Comparison of ENCODE assay signal across 8 mouse cellular contexts in the genomic region with DNA sequence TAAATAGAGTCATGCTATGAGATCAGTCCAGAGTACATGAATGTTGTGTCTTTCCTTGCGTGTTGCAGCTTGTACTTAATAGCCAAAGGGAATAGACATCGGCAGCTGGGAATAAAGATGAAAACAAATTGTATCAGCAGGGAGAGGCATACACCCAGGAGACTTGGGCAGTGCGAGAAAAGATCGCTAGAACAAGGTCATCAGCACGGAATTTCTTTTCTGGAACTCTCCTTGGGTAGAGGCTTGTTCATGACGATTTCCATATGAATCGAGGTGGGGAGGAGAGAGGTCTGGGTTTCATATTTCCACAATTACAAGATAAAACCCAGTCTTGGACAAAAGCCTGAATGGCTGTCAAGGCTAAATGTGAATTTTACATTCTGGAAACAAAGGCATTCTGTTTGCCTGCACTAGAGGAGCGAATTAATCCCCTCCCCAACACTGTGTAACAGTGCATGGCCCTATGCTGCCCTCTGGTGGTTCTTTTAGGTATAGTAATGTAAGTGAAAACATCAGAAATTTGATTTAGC.
DNase-seq lines count a peak whose midpoint lies in the region; ATAC-seq and TF ChIP-seq lines count a peak whose summit lies in the region.

No protein-coding gene starts in this region.

- H3K9ac ChIP-seq in ES-E14 (ENCODE audit: insufficient read depth, low read depth, low read length, poor library complexity, severe bottlenecking): no peak overlapping the region
- 0 out of 2 replicates have a peak overlapping the region, but pooled peaks have one; percentile 2 for H3K9ac ChIP-seq in forebrain, postnatal 0 days
- no peak overlapping the region for H3K9ac ChIP-seq in limb, embryonic 11.5 days (ENCODE audit: low read length)

- H3ac ChIP-seq in myocyte (ENCODE audit: control insufficient read depth, insufficient read length): no peak overlapping the region

- H3K27ac ChIP-seq in ES-E14 (ENCODE audit: insufficient read depth, low read depth, low read length, poor library complexity, severe bottlenecking): no peak overlapping the region
- H3K27ac ChIP-seq in cerebellum, adult 2 months (ENCODE audit: insufficient read depth, low read length): peak overlapping the region; percentile 48; the same call in 1 of the 2 replicates
- H3K27ac ChIP-seq in forebrain, postnatal 0 days (ENCODE audit: low read depth, low read length): peak overlapping the region; percentile 60
- H3K27ac ChIP-seq in limb, embryonic 11.5 days (replicated peaks; ENCODE audit: low read depth, low read length): no peak overlapping the region

- WGBS in cerebellum, adult 2 months: 10% methylated on average over 8 of the region's 8 CpGs
- 14% methylated on average over 8 of the region's 8 CpGs for WGBS in forebrain, postnatal 0 days
- WGBS in limb, embryonic 11.5 days: 50% methylated on average over 8 of the region's 8 CpGs

- no peak for TF ChIP-seq POLR2A in cerebellum, adult 2 months (IDR thresholded peaks at IDR 0.05; ENCODE audit: borderline replicate concordance, insufficient read depth, low read length)
- TF ChIP-seq POLR2A in myocyte (IDR thresholded peaks at IDR 0.05; ENCODE audit: insufficient read length, low read depth): no peak

- peak overlapping the region; percentile 33 for H3K4me2 ChIP-seq in forebrain, postnatal 0 days (ENCODE audit: low read depth)
- H3K4me2 ChIP-seq in limb, embryonic 11.5 days (ENCODE audit: low read depth, severe bottlenecking): no peak overlapping the region
- peak overlapping the region; percentile 61 for H3K4me2 ChIP-seq in myocyte (ENCODE audit: low read depth)

- TF ChIP-seq CTCF in cerebellum, adult 2 months (IDR thresholded peaks at IDR 0.05; ENCODE audit: borderline replicate concordance, insufficient read depth, low read depth, low read length): peak; percentile 76
- TF ChIP-seq CTCF in forebrain, postnatal 0 days (IDR thresholded peaks at IDR 0.05; ENCODE audit: low read depth): peak; percentile 98

- DNase-seq in 416B (ENCODE audit: low read depth) (peak; percentile 56), ES-E14 (ENCODE audit: low read depth, low spot score) (peak; percentile 68)
- DNase-seq in cerebellum, adult 2 months: peak; percentile 51 to 80
- DNase-seq in forebrain, postnatal 0 days: peak; percentile 89
- peak; percentile 56 for DNase-seq in induced T-regulatory cell, adult 2 months (ENCODE audit: low read depth)
- peak; percentile 53 for DNase-seq in limb, embryonic 11.5 days (ENCODE audit: low spot score)

- H3K79me2 ChIP-seq in myocyte (ENCODE audit: control insufficient read depth, insufficient read depth): no peaks in the 10 kb centered on the region

- H3K27me3 ChIP-seq in cerebellum, adult 2 months (ENCODE audit: control insufficient read depth, insufficient read depth, low read length): no peaks in the 10 kb centered on the region
- no peaks in the 10 kb centered on the region for H3K27me3 ChIP-seq in forebrain, postnatal 0 days (ENCODE audit: insufficient read depth, low read length)
- no peaks in the 10 kb centered on the region for H3K27me3 ChIP-seq in limb, embryonic 11.5 days (ENCODE audit: control insufficient read depth, insufficient read depth, low read length)
- H3K27me3 ChIP-seq in myocyte (ENCODE audit: control insufficient read depth, insufficient read depth, insufficient read length): no peaks in the 10 kb centered on the region

- H3K4me3 ChIP-seq in ES-E14 (ENCODE audit: insufficient read depth in 1 of 2, low read depth in 1 of 2, low read length in 2 of 2, poor library complexity in 1 of 2, severe bottlenecking in 1 of 2) (no peak overlapping the region), myocyte (no peak overlapping the region)
- no peak overlapping the region for H3K4me3 ChIP-seq in cerebellum, adult 2 months (replicated peaks; ENCODE audit: insufficient read depth, low read depth, low read length)
- H3K4me3 ChIP-seq in forebrain, postnatal 0 days (ENCODE audit: low read depth, low read length): 0 out of 2 replicates have a peak overlapping the region, but pooled peaks have one; percentile 9
- H3K4me3 ChIP-seq in limb, embryonic 11.5 days (ENCODE audit: low read depth, low read length): no peak overlapping the region

- in situ Hi-C loops in ES-E14 (cut with MboI; ENCODE audit: low sequenced_read_pairs in 2 of 2, unreplicated experiment in 2 of 2): no loop called here

- H3K36me3 ChIP-seq in ES-E14 (ENCODE audit: control insufficient read depth, insufficient read depth, low read length, poor library complexity, severe bottlenecking): no peaks in the 10 kb centered on the region
- H3K36me3 ChIP-seq in forebrain, postnatal 0 days (ENCODE audit: insufficient read depth): peaks cover 4% of the 10 kb centered on the region; the same call in 1 of the 2 replicates
- no peaks in the 10 kb centered on the region for H3K36me3 ChIP-seq in limb, embryonic 11.5 days (ENCODE audit: control insufficient read depth, insufficient read depth, low read length)
- H3K36me3 ChIP-seq in myocyte (ENCODE audit: control insufficient read depth, insufficient read depth): no peaks in the 10 kb centered on the region

- peak; percentile 95 for ATAC-seq in forebrain, postnatal 0 days
- peak; percentile 82 for ATAC-seq in limb, embryonic 11.5 days (ENCODE audit: insufficient number of reproducible peaks, low FRiP score, low TSS enrichment, low read depth)
- no peak for ATAC-seq in monocyte, adult 5-6 weeks (replicated peaks; ENCODE audit: insufficient number of reproducible peaks, low FRiP score, low TSS enrichment, poor library complexity, severe bottlenecking)

- H3K9me3 ChIP-seq in ES-E14 (ENCODE audit: control insufficient read depth, insufficient read depth, low read depth, low read length): no peaks in the 10 kb centered on the region
- no peaks in the 10 kb centered on the region for H3K9me3 ChIP-seq in forebrain, postnatal 0 days (ENCODE audit: low read length)
- H3K9me3 ChIP-seq in limb, embryonic 11.5 days (ENCODE audit: control insufficient read depth, low read length): no peaks in the 10 kb centered on the region

- H3K4me1 ChIP-seq in ES-E14 (ENCODE audit: control insufficient read depth in 2 of 2, insufficient read depth in 2 of 2, low read length in 2 of 2, poor library complexity in 1 of 2): peaks cover 3% of the 10 kb centered on the region in 2 experiments; a peak in 2 of 4 replicates
- peaks cover 2% of the 10 kb centered on the region; the same call in 1 of the 2 replicates for H3K4me1 ChIP-seq in cerebellum, adult 2 months (ENCODE audit: control insufficient read depth, insufficient read depth, low read length)
- H3K4me1 ChIP-seq in forebrain, postnatal 0 days (ENCODE audit: insufficient read depth): peaks cover 8% of the 10 kb centered on the region; the same call in 1 of the 2 replicates
- no peaks in the 10 kb centered on the region for H3K4me1 ChIP-seq in limb, embryonic 11.5 days (ENCODE audit: control insufficient read depth, insufficient read depth, low read length)

TF ChIP-seq in ES-E14, 5 proteins besides CTCF, POLR2A, EP300 and RAD21:
- TF ChIP-seq HCFC1 (IDR thresholded peaks at IDR 0.05; ENCODE audit: borderline replicate concordance, insufficient read depth, low read length) (no peak), ZC3H11A (IDR thresholded peaks at IDR 0.05; ENCODE audit: borderline replicate concordance, low read depth, low read length) (peak; percentile 38)

TF ChIP-seq in myocyte, 11 proteins besides CTCF, POLR2A, EP300 and RAD21:
- TF ChIP-seq MYOD1 (IDR thresholded peaks at IDR 0.05; ENCODE audit: control insufficient read depth in 1 of 3, insufficient read length in 2 of 3, low read depth in 2 of 3): no peak
- no peak for TF ChIP-seq E2F4 (IDR thresholded peaks at IDR 0.05; ENCODE audit: insufficient read depth)
- TF ChIP-seq SRF (IDR thresholded peaks at IDR 0.05; ENCODE audit: control insufficient read depth, insufficient read length, low read depth): no peak
- TF ChIP-seq USF1 (IDR thresholded peaks at IDR 0.05; ENCODE audit: low read depth): no peak
- TF ChIP-seq MYOG (IDR thresholded peaks at IDR 0.05; ENCODE audit: control insufficient read depth in 1 of 3, insufficient read depth in 1 of 3, insufficient read length in 2 of 3, low read depth in 2 of 3): no peak
- TF ChIP-seq REST (IDR thresholded peaks at IDR 0.05; ENCODE audit: insufficient read depth, insufficient read length): no peak
- no peak for TF ChIP-seq MAX (IDR thresholded peaks at IDR 0.05; ENCODE audit: low read depth)
- TF ChIP-seq TCF3 (IDR thresholded peaks at IDR 0.05; ENCODE audit: insufficient read length, low read depth): no peak
- TF ChIP-seq TCF12 (IDR thresholded peaks at IDR 0.05; ENCODE audit: insufficient read depth, poor library complexity, severe bottlenecking): no peak
- no peak for TF ChIP-seq POLR2AphosphoS2 (IDR thresholded peaks at IDR 0.05; ENCODE audit: insufficient read length, low read depth)
- TF ChIP-seq CEBPB (IDR thresholded peaks at IDR 0.05; ENCODE audit: insufficient read depth, poor library complexity, severe bottlenecking): no peak

Comparison
In these comparisons a context has a peak if more than half of its experiments do, and no peak if none do; other contexts are left out.
1. H3K27ac ChIP-seq: peak in cerebellum, adult 2 months (single experiment) and forebrain, postnatal 0 days (single experiment); none in ES-E14 (single experiment) and limb, embryonic 11.5 days (single experiment).
2. Peak in every context shown above with its lines, with median percentiles within 50 percentile points of each other: DNase-seq.